Mouse (Mus musculus): ENCODE results near the gene Eml4.

GRCm38 (mm10) chr17:83394013-83394412, 43.3 kb downstream of the Eml4 start:
- no peak for TF ChIP-seq CTCF (IDR thresholded peaks at IDR 0.05 in 2 of 3, conservative IDR thresholded peaks at IDR 0.05 in 1 of 3; ENCODE audit: control insufficient read depth in 1 of 3, insufficient read depth in 1 of 3, low read depth in 2 of 3, low read length in 3 of 3, poor library complexity in 1 of 3, severe bottlenecking in 1 of 3)
- TF ChIP-seq ZC3H11A (IDR thresholded peaks at IDR 0.05; ENCODE audit: low read depth, low read length): no peak
- TF ChIP-seq MAFK (IDR thresholded peaks at IDR 0.05; ENCODE audit: borderline replicate concordance, low read depth, low read length): no peak
- TF ChIP-seq POLR2A (IDR thresholded peaks at IDR 0.05; ENCODE audit: control insufficient read depth in 1 of 2, insufficient read depth in 1 of 2, low read depth in 1 of 2, low read length in 2 of 2, poor library complexity in 1 of 2): no peak
- TF ChIP-seq GATA1 (IDR thresholded peaks at IDR 0.05; ENCODE audit: low read depth, low read length): peak; percentile 81
- TF ChIP-seq NELFE (IDR thresholded peaks at IDR 0.05; ENCODE audit: low read depth, low read length): no peak
- TF ChIP-seq EP300 (IDR thresholded peaks at IDR 0.05; ENCODE audit: low read depth in 1 of 2, low read length in 2 of 2): peak; percentile 57 to 62; a peak in 2 of 4 replicates
- TF ChIP-seq HCFC1 (IDR thresholded peaks at IDR 0.05; ENCODE audit: low read depth, low read length): no peak
- TF ChIP-seq ZKSCAN1 (IDR thresholded peaks at IDR 0.05; ENCODE audit: low read depth, low read length): no peak
- TF ChIP-seq POLR2AphosphoS2 (IDR thresholded peaks at IDR 0.05; ENCODE audit: low read length): no peak
